19 mouse cellular contexts compared by ENCODE assay signal in genomic region chr2:172004029-172004984, GRCm38 (mm10). TPM values are rescaled to one million over a fixed set of nuclear protein-coding genes. Genes with fewer than 3 reads are reported as not detected.
DNase-seq lines count a peak whose midpoint lies in the region; ATAC-seq lines count a peak whose summit lies in the region.
"Had no signal": no experiment of that assay in that cellular context is flagged by ENCODE, and none has a peak within 500 bp of the region (broad histone marks: within the 10 kb centered on the region; RNA-seq: fewer than 3 reads in every experiment).

No protein-coding gene starts in this region.

- no peak overlapping the region for H3K4me2 ChIP-seq in hindbrain, embryonic 14.5 days (replicated peaks)
- no peak overlapping the region for H3K4me2 ChIP-seq in hindbrain, embryonic 16.5 days (ENCODE audit: low read length)
- H3K4me2 ChIP-seq in limb, embryonic 13.5 days (replicated peaks): 0 out of 2 replicates have a peak overlapping the region, but pooled peaks have one; percentile 7
- H3K4me2 ChIP-seq: limb, embryonic 12.5 days had no signal

- 61% methylated on average over 21 of the region's 21 CpGs for WGBS in hindbrain, embryonic 14.5 days
- 85% methylated on average over 21 of the region's 21 CpGs for WGBS in hindbrain, embryonic 10.5 days
- 52% methylated on average over 21 of the region's 21 CpGs for WGBS in hindbrain, embryonic 16.5 days
- 40% methylated on average over 21 of the region's 21 CpGs for WGBS in limb, embryonic 13.5 days

- no peak for ATAC-seq in hindbrain, embryonic 14.5 days (ENCODE audit: low FRiP score)
- no peak for ATAC-seq in megakaryocyte, adult 5-6 weeks (ENCODE audit: poor library complexity, severe bottlenecking)
- ATAC-seq in hindbrain, embryonic 16.5 days: peak; percentile 52; the same call in 1 of the 2 replicates
- no peak for ATAC-seq in limb, embryonic 13.5 days (ENCODE audit: low FRiP score, low read depth)
- ATAC-seq: inflammation-experienced regulatory T-cells, adult 6 months had no signal

- no peaks in the 10 kb centered on the region for H3K9me3 ChIP-seq in hindbrain, embryonic 14.5 days (ENCODE audit: control insufficient read depth, low read length)
- H3K9me3 ChIP-seq in hindbrain, embryonic 10.5 days: no peaks in the 10 kb centered on the region
- H3K9me3 ChIP-seq in megakaryocyte, embryonic 14.5 days: peaks cover 62% of the 10 kb centered on the region
- no peaks in the 10 kb centered on the region for H3K9me3 ChIP-seq in hindbrain, embryonic 16.5 days (ENCODE audit: control insufficient read depth, low read length)
- no peaks in the 10 kb centered on the region for H3K9me3 ChIP-seq in limb, embryonic 13.5 days
- H3K9me3 ChIP-seq: limb, embryonic 12.5 days had no signal

- no peak overlapping the region for H3K4me3 ChIP-seq in hindbrain, embryonic 14.5 days (replicated peaks; ENCODE audit: low read length)
- H3K4me3 ChIP-seq in hindbrain, embryonic 10.5 days: no peak overlapping the region
- H3K4me3 ChIP-seq in megakaryocyte, embryonic 14.5 days (replicated peaks): peak overlapping the region; percentile 78
- no peak overlapping the region for H3K4me3 ChIP-seq in hindbrain, embryonic 16.5 days (ENCODE audit: low read length)
- H3K4me3 ChIP-seq in limb, embryonic 13.5 days: no peak overlapping the region
- H3K4me3 ChIP-seq: erythroblast, embryonic 14.5 days; limb, embryonic 12.5 days had no signal

- peaks cover 14% of the 10 kb centered on the region; the same call in 1 of the 2 replicates for H3K4me1 ChIP-seq in hindbrain, embryonic 14.5 days (replicated peaks; ENCODE audit: control insufficient read depth, insufficient read depth, low read length)
- H3K4me1 ChIP-seq in hindbrain, embryonic 10.5 days (replicated peaks): peaks cover 8% of the 10 kb centered on the region
- no peaks in the 10 kb centered on the region for H3K4me1 ChIP-seq in megakaryocyte, embryonic 14.5 days
- H3K4me1 ChIP-seq in hindbrain, embryonic 16.5 days (ENCODE audit: control insufficient read depth, insufficient read depth, low read depth, low read length): no peaks in the 10 kb centered on the region; the same call in none of the 2 replicates
- H3K4me1 ChIP-seq in limb, embryonic 13.5 days: peaks cover 25% of the 10 kb centered on the region

- no peak overlapping the region for H3K9ac ChIP-seq in hindbrain, embryonic 14.5 days
- no peak overlapping the region for H3K9ac ChIP-seq in hindbrain, embryonic 16.5 days (ENCODE audit: low read depth, low read length)
- no peak overlapping the region for H3K9ac ChIP-seq in limb, embryonic 13.5 days
- H3K9ac ChIP-seq: limb, embryonic 12.5 days had no signal

- H3K27me3 ChIP-seq in hindbrain, embryonic 14.5 days (ENCODE audit: control insufficient read depth, insufficient read depth, low read length): no peaks in the 10 kb centered on the region
- H3K27me3 ChIP-seq in hindbrain, embryonic 10.5 days (ENCODE audit: insufficient read depth, poor library complexity, severe bottlenecking): no peaks in the 10 kb centered on the region
- no peaks in the 10 kb centered on the region for H3K27me3 ChIP-seq in megakaryocyte, embryonic 14.5 days (replicated peaks)
- no peaks in the 10 kb centered on the region for H3K27me3 ChIP-seq in hindbrain, embryonic 16.5 days (replicated peaks; ENCODE audit: control insufficient read depth, insufficient read depth, low read length)
- no peaks in the 10 kb centered on the region for H3K27me3 ChIP-seq in limb, embryonic 13.5 days
- H3K27me3 ChIP-seq: limb, embryonic 12.5 days had no signal

- H3K27ac ChIP-seq in hindbrain, embryonic 14.5 days: peak overlapping the region; percentile 44
- H3K27ac ChIP-seq in hindbrain, embryonic 10.5 days: no peak overlapping the region
- no peak overlapping the region for H3K27ac ChIP-seq in hindbrain, embryonic 16.5 days (ENCODE audit: low read depth, low read length)
- H3K27ac ChIP-seq in limb, embryonic 13.5 days: no peak overlapping the region
- H3K27ac ChIP-seq: limb, embryonic 12.5 days; macrophage had no signal

- H3K36me3 ChIP-seq in hindbrain, embryonic 14.5 days (replicated peaks; ENCODE audit: control insufficient read depth, insufficient read depth): no peaks in the 10 kb centered on the region
- no peaks in the 10 kb centered on the region for H3K36me3 ChIP-seq in hindbrain, embryonic 10.5 days
- H3K36me3 ChIP-seq in megakaryocyte, embryonic 14.5 days (replicated peaks; ENCODE audit: low read length): no peaks in the 10 kb centered on the region
- no peaks in the 10 kb centered on the region for H3K36me3 ChIP-seq in hindbrain, embryonic 16.5 days (ENCODE audit: control insufficient read depth, insufficient read depth, low read length)
- H3K36me3 ChIP-seq in limb, embryonic 13.5 days: no peaks in the 10 kb centered on the region
- H3K36me3 ChIP-seq: limb, embryonic 12.5 days had no signal

- peak; percentile 58 for DNase-seq in hindbrain, embryonic 14.5 days (ENCODE audit: low spot score)
- DNase-seq in hindbrain, embryonic 10.5 days (ENCODE audit: low spot score): no peak
- DNase-seq in yolk sac, embryonic 10.5 days (ENCODE audit: low spot score): no peak
- no peak for DNase-seq in right cerebral cortex, postnatal 10 days (ENCODE audit: low spot score in 2 of 2)
- DNase-seq: adrenal gland, adult 2 months; cerebellum, adult 9-11 months; gastrocnemius, postnatal 14 days had no signal

RNA-seq across cellular contexts. Expression of gene Cbln4, which starts 39.0 kb away (rescaled TPM):
- 35.2 and 44.7 TPM in 2 replicates for polyA plus RNA-seq in hindbrain, embryonic 14.5 days (2014; fragmentation: Nextera tagmentation; extraction: Ambion mirVana)
- polyA plus RNA-seq in hindbrain, embryonic 10.5 days (2016; fragmentation: Nextera tagmentation; extraction: Ambion mirVana): 0.51 and 2.7 TPM in 2 replicates
- not detected in 2 replicates for polyA plus RNA-seq in megakaryocyte, embryonic 14.5 days (2012; ENCODE audit: insufficient read depth, low replicate concordance)
- total RNA-seq in megakaryocyte, adult 5-6 weeks (2015): not detected in 2 replicates
- total RNA-seq in megakaryocyte, adult 5-6 weeks (2017): not detected in 2 replicates
- polyA plus RNA-seq in hindbrain, embryonic 16.5 days (2015; fragmentation: Nextera tagmentation; extraction: Ambion mirVana): 41.7 and 47.6 TPM in 2 replicates
- polyA plus RNA-seq in limb, embryonic 13.5 days (2015; fragmentation: Nextera tagmentation; extraction: Ambion mirVana): 3.3 and 3.5 TPM in 2 replicates
- total RNA-seq: adrenal gland, adult 2 months; ES-E14; gastrocnemius, postnatal 14 days; heart, adult 8-10 months; monocyte, adult 5-6 weeks had no signal
- polyA plus RNA-seq: adrenal gland, adult 2 months; heart, postnatal 0 days; macrophage had no signal
